Mouse (Mus musculus): ENCODE measurements around the gene Cd52.
A peak's percentile ranks its signal among the peaks of the same experiment; 100 is the strongest.
"Not testable (repeated sequence)": the region's sequence is repeated elsewhere in the genome, so short reads cannot be mapped to it uniquely, and the experiment has no call there.

Gene Cd52

DNA sequence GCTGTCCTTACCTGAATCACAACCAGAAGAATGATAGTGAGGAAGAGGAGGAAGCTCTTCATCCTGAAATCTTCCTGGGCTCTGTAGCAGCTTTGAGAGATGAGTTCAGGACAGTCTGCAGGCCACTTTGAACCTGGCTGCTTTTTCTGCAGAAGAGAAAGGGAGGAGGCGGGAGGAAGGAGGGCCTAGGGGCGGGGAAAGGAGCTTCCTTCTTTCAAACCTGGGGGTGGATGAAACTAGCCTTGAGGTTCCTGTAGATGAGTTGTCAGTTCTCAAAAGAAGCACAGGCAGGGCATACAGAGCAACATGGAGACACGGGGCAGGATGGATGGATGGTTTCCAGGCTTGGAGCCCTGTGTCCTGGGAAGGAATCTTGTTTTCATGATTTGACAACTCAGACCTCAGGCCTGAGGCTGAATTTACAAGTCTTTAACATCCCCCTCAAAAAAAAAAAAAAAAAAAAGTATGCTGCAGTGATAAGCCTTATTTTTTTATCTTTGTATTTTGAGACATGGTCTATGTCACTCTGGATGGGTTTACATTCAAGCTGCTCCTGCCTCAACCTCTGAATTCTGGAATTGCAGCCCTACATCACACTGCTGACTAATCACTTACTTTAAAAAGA lies at the start of gene Cd52:
Cd52 (minus strand) TSS at position 160 of the 625 bp plus-strand sequence.
- DNase-seq, result no peak

- DNase-seq, result not testable (repeated sequence)
These were observed 49.4 kb upstream of the Cd52 start for GRCm38 (mm10) chr4:134144297-134144696.

- DNase-seq, result no peak
These were observed 44.0 kb upstream of the Cd52 start for GRCm38 (mm10) chr4:134138857-134139256.

DNA sequence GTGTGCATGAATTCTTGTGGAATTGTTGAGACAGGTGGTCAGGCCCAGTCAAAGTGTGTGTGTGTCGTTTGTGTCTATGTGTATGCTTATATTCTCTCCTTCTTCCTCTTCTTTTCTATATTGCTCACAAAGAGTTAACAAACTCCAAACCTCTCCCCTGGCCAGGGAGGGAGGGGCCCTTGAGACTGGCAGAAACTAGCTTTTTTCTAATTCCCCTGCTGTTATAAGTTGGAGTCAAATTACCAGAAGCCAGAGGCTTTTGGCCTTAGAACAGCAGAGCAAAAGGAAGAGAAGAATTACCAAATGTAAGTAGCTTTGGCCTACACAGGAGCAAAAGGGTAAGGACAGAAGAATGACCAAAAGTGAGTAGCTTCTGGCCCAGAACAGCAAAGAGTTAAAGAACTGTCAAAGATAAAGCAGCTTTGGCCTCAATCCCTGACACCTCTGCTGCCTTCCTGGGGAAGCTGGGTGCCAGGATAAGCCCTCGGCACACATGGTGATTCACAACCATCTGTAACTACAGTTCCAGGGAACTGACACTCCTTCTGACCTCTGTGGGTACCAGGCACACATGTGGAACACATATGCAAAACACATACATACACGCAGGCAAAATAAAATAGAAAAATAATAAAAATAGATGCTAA lies 41.5 kb upstream of the Cd52 start:
- no peak for DNase-seq

DNA sequence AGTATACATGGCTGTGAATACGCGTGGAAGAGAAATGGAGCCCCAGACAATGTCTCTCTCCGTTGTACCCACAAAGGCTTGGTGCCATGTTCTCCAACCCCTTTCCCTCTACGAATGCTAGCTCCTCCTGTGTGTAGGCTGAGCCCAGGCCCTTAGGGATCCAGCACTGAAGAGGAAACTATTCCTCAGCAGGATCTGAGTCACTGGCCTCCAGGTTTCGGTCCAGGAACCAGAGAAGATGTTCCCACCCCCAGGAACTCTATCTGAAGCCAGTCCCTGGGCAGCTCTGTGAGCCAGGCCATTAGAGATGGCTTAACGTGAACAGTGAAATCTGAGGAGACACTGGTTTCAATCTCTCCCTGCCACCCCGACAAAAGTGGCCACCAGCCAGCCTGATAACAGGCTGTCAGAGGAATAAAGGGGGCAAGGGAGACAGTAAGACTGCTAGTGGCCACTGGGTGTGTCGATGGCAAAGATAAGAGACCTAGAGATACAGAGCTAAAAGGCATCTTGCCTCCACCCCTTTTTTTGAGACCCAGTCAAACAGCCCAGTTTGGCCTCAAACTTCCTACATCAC lies 37.7 kb upstream of the Cd52 start:
- no peak for DNase-seq

DNA sequence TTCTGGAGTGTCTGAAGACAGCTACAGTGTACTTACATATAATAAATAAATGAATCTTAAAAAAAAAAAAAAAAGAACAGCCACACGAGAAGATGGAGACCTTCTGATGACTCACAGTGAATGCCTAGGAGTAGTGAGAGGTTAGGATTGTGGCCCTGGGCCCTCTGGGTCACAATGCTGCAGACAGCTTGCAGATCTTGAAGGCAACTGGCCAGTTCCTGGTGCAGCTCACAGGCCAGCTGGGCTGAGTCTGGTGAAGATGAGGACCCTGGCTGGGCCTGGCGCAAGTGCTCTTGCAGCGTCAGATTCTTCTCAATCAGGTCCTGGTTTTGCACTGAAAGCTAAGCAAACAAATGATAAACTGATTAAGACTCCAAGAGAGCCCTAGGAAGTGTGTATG lies 37.2 kb upstream of the Cd52 start:
- no peak for DNase-seq

GRCm38 (mm10) chr4:134129482-134129881 lies 34.6 kb upstream of the Cd52 start:
- DNase-seq, result no peak

GRCm38 (mm10) chr4:134128983-134129362 lies 34.1 kb upstream of the Cd52 start:
- no peak for DNase-seq

GRCm38 (mm10) chr4:134128221-134128982 lies 33.5 kb upstream of the Cd52 start, which contains the start of gene Sh3bgrl3:
TSS of gene Sh3bgrl3 (minus strand) at chr4:134128789.
- peak; percentile 93 for DNase-seq

DNA sequence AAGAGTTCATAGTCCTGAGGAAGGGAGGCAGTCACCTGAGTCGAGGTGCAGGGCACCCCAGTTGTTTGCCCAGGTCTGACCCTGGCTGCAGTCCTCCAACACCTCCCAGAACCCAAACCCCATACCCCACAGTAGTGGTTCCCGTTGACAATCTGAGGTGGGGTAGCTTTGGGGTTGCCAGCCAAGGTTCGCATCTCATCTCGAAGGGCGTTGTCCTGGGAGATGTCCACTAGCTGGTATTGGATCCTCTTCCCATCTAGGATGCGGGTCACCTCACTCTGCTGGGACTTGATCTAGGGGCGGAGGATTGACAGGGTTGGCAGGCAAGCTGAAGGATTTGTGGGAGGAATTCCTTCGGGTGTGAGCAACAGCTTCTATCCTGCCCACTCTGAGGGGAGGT lies 32.9 kb upstream of the Cd52 start:
- no peak for DNase-seq

GRCm38 (mm10) chr4:134127121-134127455 lies 32.2 kb upstream of the Cd52 start:
- no peak for DNase-seq

DNA sequence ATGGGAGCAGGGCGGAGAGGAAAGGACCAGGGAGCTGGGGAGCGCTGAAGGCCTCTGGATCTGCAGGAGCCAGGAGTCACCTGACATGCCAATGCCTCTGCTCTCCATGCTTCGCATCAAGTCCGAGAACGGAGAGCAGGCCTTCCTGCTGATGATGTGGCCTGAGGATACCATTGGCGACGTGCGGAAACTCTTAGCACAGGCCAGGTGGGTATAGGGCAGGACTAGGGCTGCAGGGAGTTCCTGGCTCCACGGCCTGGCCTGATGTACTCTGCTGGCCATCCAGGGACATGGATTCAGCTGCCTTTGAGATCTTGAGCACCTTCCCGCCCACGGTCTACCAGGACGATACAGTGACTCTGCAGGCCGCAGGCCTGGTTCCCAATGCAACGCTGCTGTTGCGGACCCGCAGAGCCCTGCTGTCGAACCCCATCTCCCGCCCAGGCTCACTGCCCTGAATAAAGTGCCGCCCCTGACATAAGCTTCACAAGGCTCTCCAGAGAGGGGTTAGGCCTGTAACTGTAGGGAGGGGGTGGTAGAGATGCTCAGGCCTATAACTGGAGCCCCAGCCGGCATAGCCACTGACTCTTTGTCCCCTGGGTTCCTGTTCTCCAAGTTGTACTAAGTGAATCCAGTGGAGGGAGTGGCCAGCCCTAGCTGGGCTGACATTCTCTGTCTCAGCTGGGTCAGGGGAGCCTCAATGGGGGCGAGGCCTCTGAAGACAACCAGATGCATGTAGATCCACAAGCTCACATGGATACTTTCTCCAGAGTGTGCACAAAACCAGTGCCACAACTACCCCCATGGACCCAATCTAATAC lies 31.6 kb upstream of the Cd52 start:
- DNase-seq, result no peak

DNA sequence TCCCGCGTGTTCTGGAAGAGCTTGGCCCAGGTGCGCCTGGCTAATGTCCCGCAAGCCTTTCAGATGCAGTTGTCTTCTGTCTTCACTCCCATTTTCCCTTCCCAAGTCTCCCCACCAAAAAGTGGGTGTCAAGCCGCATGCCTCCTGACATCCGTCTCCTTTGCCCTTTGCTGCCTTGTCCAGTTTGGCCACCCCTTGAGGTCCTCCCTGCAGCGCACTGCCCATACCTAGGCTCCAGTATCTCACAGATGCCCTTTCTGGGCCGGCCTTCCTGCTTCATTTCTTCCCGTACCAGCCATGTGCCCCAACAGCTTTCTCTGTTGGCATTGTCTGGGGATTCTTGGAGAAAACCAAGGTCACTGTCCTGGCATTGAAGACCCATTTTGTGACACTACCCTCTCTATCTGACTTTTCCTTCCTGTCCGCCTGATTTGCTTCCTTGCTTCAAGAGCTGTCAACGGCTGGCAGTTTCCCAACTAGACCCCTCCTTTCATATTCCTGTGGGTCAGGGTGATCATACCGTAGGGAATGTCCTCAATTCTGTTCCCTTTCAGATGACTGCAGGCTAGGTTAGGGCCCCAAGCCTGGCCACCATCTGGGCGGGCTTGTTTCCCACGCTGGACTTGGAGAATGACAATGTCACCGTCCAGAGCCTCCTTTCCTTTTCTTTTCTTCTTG lies 30.6 kb upstream of the Cd52 start:
- no peak for DNase-seq

DNA sequence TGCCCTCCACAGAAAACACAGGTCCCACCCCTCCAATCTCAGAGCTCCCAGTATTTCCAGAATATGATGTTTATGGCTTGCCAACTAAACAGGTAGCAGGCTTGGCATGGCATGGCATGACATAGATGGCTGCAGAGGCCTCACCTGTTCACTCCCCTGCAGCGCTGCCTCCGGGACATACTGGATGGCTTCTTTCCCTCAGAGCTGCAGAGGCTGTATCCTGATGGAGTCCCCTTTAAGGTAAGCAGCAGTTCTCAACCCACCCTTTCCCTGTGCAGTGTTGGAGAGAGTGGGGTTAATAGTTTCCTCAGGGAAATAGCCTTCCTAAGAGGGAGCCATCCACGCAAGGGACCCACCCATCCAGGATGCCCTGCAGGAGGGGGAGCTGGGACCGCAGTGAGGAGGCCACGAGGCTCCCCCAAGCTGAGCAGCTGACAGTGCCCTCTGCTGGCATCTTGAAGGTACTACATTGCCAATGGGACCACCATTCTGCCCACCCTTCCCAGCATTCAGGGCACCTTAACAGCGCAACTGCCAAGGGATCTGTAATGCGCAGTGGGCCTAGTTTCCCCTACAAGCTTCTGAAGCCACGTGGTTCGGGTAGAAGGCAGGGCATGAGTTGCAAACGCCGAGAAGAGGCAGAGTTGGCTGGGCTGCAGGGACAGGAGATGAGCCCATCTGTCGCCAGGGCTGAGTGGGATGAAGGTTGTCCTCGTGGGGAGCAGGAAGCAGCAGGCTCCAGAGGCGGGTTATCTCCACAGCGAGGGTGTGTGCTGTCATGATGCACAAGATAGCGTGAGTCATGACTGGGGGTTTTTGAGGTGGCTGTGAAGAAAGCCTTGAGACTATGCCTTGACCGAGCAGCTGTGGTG lies 29.0 kb upstream of the Cd52 start:
- no peak for DNase-seq

DNA sequence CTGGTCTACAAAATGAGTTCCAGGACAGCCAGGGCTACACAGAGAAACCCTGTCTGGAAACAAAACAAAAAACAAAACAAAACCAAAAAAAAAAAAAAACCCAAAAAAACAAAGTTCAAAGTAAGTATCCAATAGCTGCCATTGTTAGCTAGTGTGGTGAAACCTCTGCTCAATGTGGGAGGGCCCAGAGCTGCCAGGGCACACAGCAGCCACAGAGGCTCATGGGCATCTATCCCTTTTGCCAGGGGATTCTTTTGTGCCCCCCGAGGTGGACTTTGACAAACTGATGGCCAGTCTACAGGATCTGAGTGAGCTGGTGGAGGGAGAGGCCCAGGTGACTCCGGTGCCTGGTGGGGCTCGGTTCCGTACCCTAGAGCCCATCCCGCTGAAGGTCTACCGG lies 28.3 kb upstream of the Cd52 start:
- DNase-seq, result no peak

- DNase-seq, result no peak
These were observed 27.4 kb upstream of the Cd52 start for GRCm38 (mm10) chr4:134122281-134122680.

DNA sequence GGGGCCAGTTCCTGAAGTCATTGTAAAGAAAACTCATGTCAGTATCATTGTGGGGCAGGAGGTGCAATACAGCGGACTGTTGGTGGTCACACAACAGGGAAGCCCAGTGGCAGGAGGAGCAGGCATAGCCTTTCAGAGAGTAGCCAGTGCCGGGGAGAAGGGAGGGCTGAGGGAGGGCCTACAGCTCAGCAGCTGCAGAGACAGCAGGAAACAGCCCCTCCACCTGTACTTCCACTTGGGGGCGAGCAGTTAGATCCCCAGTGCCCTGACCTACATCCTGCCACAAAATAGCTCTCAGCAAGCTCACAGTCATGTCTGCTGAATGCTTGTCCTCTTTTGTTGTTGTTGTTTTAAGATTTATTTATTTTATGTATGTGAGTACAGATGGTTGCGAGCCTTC lies 26.7 kb upstream of the Cd52 start:
- no peak for DNase-seq

GRCm38 (mm10) chr4:134120916-134121315 lies 26.0 kb upstream of the Cd52 start:
- no peak for DNase-seq

- no peak for DNase-seq
These were observed 25.4 kb upstream of the Cd52 start for GRCm38 (mm10) chr4:134120192-134120805.

DNA sequence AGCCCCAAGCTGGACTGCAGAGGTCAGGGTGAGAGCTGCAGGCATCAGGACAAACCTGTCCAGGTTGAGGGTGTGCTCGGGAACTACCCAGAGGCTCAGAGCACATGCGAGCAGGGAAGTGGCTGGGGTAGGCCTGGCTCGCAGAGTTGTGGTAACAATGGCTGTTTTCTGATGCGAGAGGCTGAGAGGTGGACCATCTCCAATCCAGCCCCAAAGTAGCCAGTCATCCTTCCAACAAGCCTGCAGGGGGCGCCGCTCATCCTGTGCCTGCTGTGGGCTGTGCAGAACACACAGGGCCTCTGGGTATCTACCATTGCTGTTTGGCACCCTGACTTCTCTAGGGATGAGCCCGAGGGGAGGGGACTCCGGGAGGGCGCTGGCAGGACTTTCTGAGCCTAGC lies 24.8 kb upstream of the Cd52 start:
- DNase-seq, result no peak

DNA sequence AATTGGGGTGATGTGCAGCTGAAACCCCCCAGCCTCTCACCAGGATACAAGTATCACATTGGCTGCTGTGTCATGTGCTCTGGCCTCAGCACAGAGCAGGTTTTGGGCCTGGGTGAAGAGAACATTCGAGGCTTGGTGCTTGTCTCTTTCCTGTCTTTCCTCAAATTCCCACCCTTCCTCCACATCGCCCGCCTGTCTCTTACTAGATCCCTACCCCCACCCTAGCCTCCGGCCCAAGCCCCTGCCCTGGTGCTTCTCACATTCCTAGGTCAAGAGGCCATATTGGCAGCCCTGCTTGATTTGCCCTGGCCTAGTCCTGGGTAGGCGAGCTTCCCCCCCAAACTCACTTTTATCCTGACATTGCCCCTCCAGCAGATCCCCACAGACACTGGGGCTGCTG lies 24.2 kb upstream of the Cd52 start:
- no peak for DNase-seq
